Mouse (Mus musculus) spleen, adult 2 months (tissue): ENCODE results near the gene Shld1.

ENCODE experiments used
- CTCF ChIP-seq: fragments of 200-500 bp; IDR thresholded peaks from 2 replicates; pipeline ENCODE4 v1.5.1; 2011; ENCODE audit warnings: mild to moderate bottlenecking, inconsistent platforms; ENCODE audit not compliant: insufficient read depth, insufficient read length, insufficient replicate concordance; ENCODE audit errors: extremely low read depth
- POLR2A ChIP-seq: fragments of 200-500 bp; IDR thresholded peaks from 2 replicates; pipeline ENCODE4 v1.6.1; 2011; ENCODE audit warnings: low read depth, low read length, inconsistent platforms

DNA sequence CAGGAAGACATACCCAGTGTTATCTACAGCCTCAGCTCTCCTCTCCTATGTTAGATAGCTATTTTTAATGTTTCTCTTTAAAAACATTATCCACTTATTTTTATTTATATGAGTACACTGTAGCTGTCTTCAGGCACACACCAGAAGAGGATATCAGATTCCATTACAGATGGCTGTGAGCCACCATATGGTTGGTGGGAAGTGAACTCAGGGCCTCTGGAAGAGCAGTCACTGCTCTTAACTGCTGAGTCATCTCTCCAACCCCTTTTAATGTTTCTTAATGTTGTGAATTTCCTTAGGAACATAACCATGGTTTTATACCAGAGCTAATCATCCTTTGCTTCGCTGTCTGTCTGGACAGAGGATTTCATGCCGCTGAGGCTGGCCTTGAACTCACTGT, 35.1 kb downstream of the Shld1 start:
- no peak for TF ChIP-seq POLR2A
- no peak for TF ChIP-seq CTCF
